Mouse (Mus musculus) liver, adult 2 months (tissue): ENCODE data around the gene Eif3b. TPM values are rescaled to one million over a fixed set of nuclear protein-coding genes. Genes with fewer than 3 reads are reported as not detected.
A peak's percentile ranks its signal among the peaks of the same experiment; 100 is the strongest.

Experiments
- DNase-seq: peaks from one replicate; pipeline ENCODE4 v3.0.0-alpha.2; 2011; ENCODE audit warnings: low read depth, low spot score; ENCODE audit errors: extremely low read depth
- H3K27ac ChIP-seq: fragments of 200-500 bp; replicated peaks from 2 replicates; pipeline ENCODE4 v1.5.1; 2012; ENCODE audit warnings: low read depth, mild to moderate bottlenecking, control low read depth, inconsistent platforms, low read length; ENCODE audit not compliant: insufficient read depth
- H3K27me3 ChIP-seq: fragments of 200-500 bp; 2 replicates; pipeline ENCODE4 v1.6.1; 2012; ENCODE audit warnings: mild to moderate bottlenecking, moderate library complexity, low read length, inconsistent platforms; ENCODE audit not compliant: control insufficient read depth, insufficient read depth
- H3K36me3 ChIP-seq: fragments of 200-500 bp; 2 replicates; pipeline ENCODE4 v1.6.1; 2012; ENCODE audit warnings: low read length, inconsistent platforms; ENCODE audit not compliant: control insufficient read depth, insufficient read depth
- H3K4me1 ChIP-seq: fragments of 200-500 bp; 2 replicates; pipeline ENCODE4 v1.6.1; 2011; ENCODE audit warnings: low read length; ENCODE audit not compliant: control insufficient read depth, insufficient read depth
- H3K4me3 ChIP-seq: fragments of 200-500 bp; 2 replicates; pipeline ENCODE4 v1.5.1; 2011; ENCODE audit warnings: low read depth, mild to moderate bottlenecking, control low read depth, low read length, moderate library complexity; ENCODE audit not compliant: insufficient read depth
- H3K79me2 ChIP-seq: fragments of 200-500 bp; 2 replicates; pipeline ENCODE4 v1.6.1; 2012; ENCODE audit warnings: inconsistent platforms, mild to moderate bottlenecking, low read length, moderate library complexity; ENCODE audit not compliant: control insufficient read depth, insufficient read depth
- H3K9ac ChIP-seq: fragments of 200-500 bp; 2 replicates; pipeline ENCODE4 v1.6.1; 2012; ENCODE audit warnings: low read depth, mild to moderate bottlenecking, control low read depth, inconsistent platforms, low read length
- CTCF ChIP-seq: fragments of 200-500 bp; IDR thresholded peaks from 2 replicates; pipeline ENCODE4 v1.5.1; 2011; ENCODE audit warnings: low read depth, low read length, control low read depth
- POLR2A ChIP-seq: fragments of 200-500 bp; IDR thresholded peaks from 2 replicates; pipeline ENCODE4 v1.6.1; 2011; ENCODE audit warnings: low read length, control low read depth; ENCODE audit not compliant: insufficient read depth; ENCODE audit errors: extremely low read depth
- WGBS: fragments of 180-500 bp; shearing (Covaris S2); methylation state at CpG from one replicate; pipeline ENCODE4 v1.1.7; 2018; 5-methylcytosine and 5-hydroxymethylcytosine counted together
- polyA plus RNA-seq: library from polyadenylated mRNA; depleted of rRNA; stranded (reverse); fragments of >200 nt; gene quantifications from 2 replicates; pipeline ENCODE4 v1.2.3, GENCODE M21; 2012
- total RNA-seq: library from RNA; depleted of rRNA; stranded (reverse); fragments of >200 nt; gene quantifications from 2 replicates; pipeline ENCODE4 v1.2.3, GENCODE M21; 2014

Eif3b gene
- total and polyA plus RNA-seq, 2 experiments = 37.9 to 64.8 TPM

DNA sequence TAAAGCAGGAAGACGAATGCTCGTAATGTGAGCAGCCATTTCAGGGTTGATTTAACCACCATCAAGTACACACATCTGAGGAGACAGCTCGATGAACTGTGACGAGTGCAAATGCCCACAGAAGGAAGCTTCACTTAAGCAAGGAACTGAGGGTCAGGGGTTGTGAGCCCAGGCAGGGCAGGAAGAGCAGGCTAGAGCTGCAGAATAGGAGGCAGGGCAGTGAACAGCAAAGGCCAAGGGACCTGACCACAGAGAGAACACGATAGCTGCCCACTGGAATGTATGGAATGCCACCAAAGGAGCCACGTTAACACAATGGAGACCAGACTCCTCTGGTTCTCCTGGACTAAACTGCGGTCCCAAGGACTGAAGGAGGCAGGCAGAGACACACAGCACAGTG is 35.6 kb upstream of the Eif3b start:
- Histone ChIP-seq H3K79me2 (peaks cover 55% of the 10 kb centered on the region), H3K4me1 (peaks cover 25% of the 10 kb centered on the region), H3K9ac (peak overlapping the region; percentile 28; the same call in 1 of the 2 replicates), H3K36me3 (no peaks in the 10 kb centered on the region), H3K27me3 (no peaks in the 10 kb centered on the region), H3K4me3 (no peak overlapping the region), H3K27ac (0 out of 2 replicates have a peak overlapping the region, but pooled peaks have one; percentile 2)
- no peak for DNase-seq
- TF ChIP-seq CTCF (no peak), POLR2A (no peak)
- 57% methylated on average over 7 of the region's 7 CpGs for WGBS

DNA sequence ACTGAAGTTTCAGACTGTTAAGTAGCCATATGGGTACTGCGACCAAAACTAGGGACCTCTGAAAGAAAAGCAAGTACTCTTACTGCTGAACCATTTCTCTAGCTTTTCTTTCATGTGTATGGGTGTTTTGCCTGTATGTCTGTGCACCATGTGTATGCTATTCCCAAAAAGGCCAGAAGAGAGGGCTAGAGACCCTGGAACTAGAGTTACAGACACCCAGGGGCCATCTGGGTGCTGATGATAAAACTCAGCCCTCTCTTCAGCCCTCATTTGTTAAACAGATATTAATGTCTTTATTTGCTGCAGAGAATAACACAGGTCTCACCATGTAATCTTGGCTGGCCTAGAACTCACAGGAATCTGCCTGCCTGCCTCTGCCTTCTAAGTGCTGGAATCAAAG is 34.7 kb upstream of the Eif3b start:
- Histone ChIP-seq H3K4me3 (no peak overlapping the region), H3K79me2 (peaks cover 54% of the 10 kb centered on the region), H3K36me3 (no peaks in the 10 kb centered on the region), H3K27ac (no peak overlapping the region), H3K27me3 (no peaks in the 10 kb centered on the region), H3K9ac (no peak overlapping the region), H3K4me1 (peaks cover 21% of the 10 kb centered on the region)
- TF ChIP-seq CTCF = no peak
- TF ChIP-seq POLR2A = no peak
- WGBS = 93% methylated on average over 1 of the region's 1 CpGs
- DNase-seq = no peak

DNA sequence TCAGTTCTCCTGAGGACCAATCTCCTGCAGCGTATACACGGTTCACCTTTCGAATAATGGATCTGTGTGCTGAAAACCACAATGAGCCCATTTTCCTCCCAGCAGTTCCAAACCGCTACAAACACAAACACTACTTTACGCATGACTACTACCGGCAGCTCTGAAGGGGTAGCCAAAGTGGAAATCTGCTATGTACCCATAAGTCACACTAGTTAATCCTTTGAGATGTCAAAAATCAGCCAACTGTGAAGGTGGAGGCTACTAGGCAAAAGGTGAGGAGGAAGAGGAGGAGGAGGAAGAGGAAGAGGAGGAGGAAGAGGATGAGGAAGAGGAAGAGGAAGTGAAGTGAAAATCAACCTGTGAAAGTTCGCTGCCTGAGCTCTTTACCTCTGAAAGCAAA is 31.9 kb upstream of the Eif3b start:
- 79% methylated on average over 7 of the region's 7 CpGs for WGBS
- H3K4me1 ChIP-seq = peaks cover 10% of the 10 kb centered on the region
- H3K79me2 ChIP-seq = peaks cover 40% of the 10 kb centered on the region
- no peaks in the 10 kb centered on the region for H3K36me3 ChIP-seq
- H3K4me3 ChIP-seq = no peak overlapping the region
- H3K9ac ChIP-seq = no peak overlapping the region
- H3K27ac ChIP-seq = no peak overlapping the region
- DNase-seq = no peak
- H3K27me3 ChIP-seq = no peaks in the 10 kb centered on the region
- TF ChIP-seq CTCF (no peak), POLR2A (no peak)

DNA sequence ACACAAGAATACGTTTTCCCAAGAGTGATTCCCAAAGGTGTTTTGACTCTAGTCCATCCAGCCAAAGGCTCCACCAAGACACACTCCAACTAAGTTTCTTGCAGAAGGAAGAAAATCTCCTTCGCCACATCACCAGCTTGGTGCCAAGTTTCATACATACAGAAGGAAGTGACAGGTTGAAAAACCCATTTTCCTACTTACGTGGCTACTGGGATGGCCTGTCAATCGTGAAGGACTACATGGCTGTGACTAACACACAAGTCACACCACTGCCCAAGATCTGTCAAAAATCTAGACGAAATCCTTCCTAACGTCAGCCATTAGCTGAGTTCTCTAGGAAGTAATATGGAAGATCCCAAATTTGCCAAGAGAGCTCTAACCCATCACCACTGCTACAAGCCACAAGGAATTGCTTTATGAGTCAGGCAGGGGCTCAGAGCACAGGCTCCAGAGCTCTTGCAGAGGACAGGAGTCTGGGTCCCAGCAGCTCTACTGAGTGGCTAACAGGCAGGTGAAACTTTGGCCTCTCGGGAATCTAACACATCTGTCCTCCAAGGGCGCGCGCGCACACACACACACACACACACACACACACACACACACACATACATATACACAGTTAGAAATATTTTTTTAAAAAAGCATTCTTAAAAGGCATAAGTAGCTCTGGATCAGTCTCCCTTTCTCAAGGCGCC is 31.2 kb upstream of the Eif3b start:
- H3K27ac ChIP-seq = no peak overlapping the region
- H3K9ac ChIP-seq = 0 out of 2 replicates have a peak overlapping the region, but pooled peaks have one; percentile 13
- H3K27me3 ChIP-seq = no peaks in the 10 kb centered on the region
- TF ChIP-seq CTCF (no peak), POLR2A (no peak)
- DNase-seq = no peak
- peak overlapping the region; percentile 82 for H3K4me3 ChIP-seq
- H3K79me2 ChIP-seq = peaks cover 35% of the 10 kb centered on the region
- no peaks in the 10 kb centered on the region for H3K36me3 ChIP-seq
- WGBS = 50% methylated on average over 12 of the region's 12 CpGs
- H3K4me1 ChIP-seq = peaks cover 9% of the 10 kb centered on the region

DNA sequence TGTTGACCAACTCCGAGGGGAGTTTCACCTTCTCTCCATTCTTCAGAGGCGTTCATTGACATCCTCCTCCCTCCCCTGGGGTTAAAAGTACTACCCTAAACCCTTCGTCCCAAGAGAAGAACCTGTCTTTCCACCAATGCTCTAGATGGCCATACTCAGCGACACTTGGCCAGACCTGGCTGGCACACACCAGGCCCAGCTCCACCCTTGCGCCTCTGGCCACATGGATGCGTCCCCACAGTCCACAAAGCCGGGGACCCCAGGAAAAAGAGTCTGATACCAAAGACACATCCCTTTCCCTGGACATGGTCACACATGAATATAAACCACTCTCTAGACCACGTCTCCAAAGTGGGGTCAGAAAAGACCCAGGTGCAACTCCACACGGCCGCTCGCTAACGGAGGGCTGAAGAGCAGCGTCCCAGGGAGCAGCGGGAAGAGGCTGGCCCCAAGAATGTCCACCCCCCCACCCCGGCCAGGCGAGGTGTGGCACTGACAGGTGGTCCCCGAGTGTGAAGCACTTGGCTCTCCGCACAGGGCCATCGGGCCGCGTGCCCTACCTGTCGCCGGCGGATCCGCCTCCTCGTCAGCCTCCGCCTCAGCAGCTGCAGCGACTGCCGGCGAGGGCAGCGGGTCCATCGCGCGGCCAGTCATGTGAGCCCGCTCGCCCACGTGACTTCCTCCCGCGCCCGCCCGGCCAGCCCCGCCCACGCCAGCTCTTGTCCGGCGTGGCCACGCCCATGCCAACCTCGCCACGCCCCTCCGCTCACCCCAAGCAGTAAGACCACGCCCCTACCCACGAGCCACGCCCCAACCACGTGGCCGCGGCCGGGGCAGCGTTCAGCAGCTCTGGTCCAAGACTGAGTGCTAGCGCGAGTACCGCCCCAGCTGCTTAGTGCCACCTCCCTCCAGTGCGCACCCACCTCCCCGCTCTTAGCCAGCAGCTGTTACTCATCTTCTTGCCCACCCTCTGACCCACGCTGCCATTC is 30.2 kb upstream of the Eif3b start, which contains the start of gene Snx8:
TSS of gene Snx8 (minus strand) at position 675 of the 989 bp plus-strand sequence.
- H3K4me1 ChIP-seq = peaks cover 5% of the 10 kb centered on the region
- H3K27me3 ChIP-seq = no peaks in the 10 kb centered on the region
- WGBS = under 1% methylated on average over 63 of the region's 63 CpGs
- H3K4me3 ChIP-seq = peak within 1 kb of the TSS; percentile 82
- H3K27ac ChIP-seq = peak within 1 kb of the TSS; percentile 14
- peak within 1 kb of the TSS; percentile 82 for H3K9ac ChIP-seq
- TF ChIP-seq CTCF (no peak), POLR2A (peak; percentile 76)
- DNase-seq = peak; percentile 82
- no peaks in the 10 kb centered on the region for H3K36me3 ChIP-seq
- H3K79me2 ChIP-seq = peaks cover 29% of the 10 kb centered on the region
